Mouse (Mus musculus) liver, embryonic 14.5 days (tissue): Measurements from ENCODE around the gene A630001G21Rik. TPM values are rescaled to one million over a fixed set of nuclear protein-coding genes. Genes with fewer than 3 reads are reported as not detected.

ENCODE experiments used
- ATAC-seq: fragments of 200-750 bp; cut with Nextera tagmentation; 2 replicates; pipeline ENCODE4 v1.8.0; 2017; ENCODE audit warnings: moderate number of reproducible peaks, mild to moderate bottlenecking, moderate library complexity; ENCODE audit not compliant: insufficient read depth
- DNase-seq, 3 experiments: peaks; one replicate each; pipeline ENCODE4 v3.0.0-alpha.2; 2012 to 2013; ENCODE audit warnings: low read depth in 3 of 3, low spot score in 3 of 3
- H3K27ac ChIP-seq: fragments of 300-500 bp; sonication (generic); 2 replicates; pipeline ENCODE4 v1.5.1; 2014; ENCODE audit warnings: moderate library complexity, mild to moderate bottlenecking, control low read depth, inconsistent platforms
- H3K27me3 ChIP-seq: fragments of 300-500 bp; sonication (generic); 2 replicates; pipeline ENCODE4 v1.6.1; 2014; ENCODE audit warnings: mild to moderate bottlenecking, low read length, moderate library complexity; ENCODE audit not compliant: control insufficient read depth, insufficient read depth
- H3K36me3 ChIP-seq: fragments of 300-500 bp; sonication (generic); replicated peaks from 2 replicates; pipeline ENCODE4 v1.6.1; 2014; ENCODE audit warnings: low read depth; ENCODE audit not compliant: control insufficient read depth, insufficient read depth
- H3K4me1 ChIP-seq, 2 experiments: fragments of 200-500 bp in 1 of 2; fragments of 300-500 bp in 1 of 2; sonication (generic) in 1 of 2; replicated peaks; 2 replicates each; pipeline ENCODE4 v1.6.1; 2012 to 2014; ENCODE audit warnings: antibody characterized with exemption in 1 of 2, inconsistent platforms in 1 of 2, low read length in 1 of 2; ENCODE audit not compliant: control insufficient read depth in 2 of 2, insufficient read depth in 2 of 2
- H3K4me2 ChIP-seq: fragments of 300-500 bp; sonication (generic); 2 replicates; pipeline ENCODE4 v1.6.1; 2014; ENCODE audit warnings: low read depth, mild to moderate bottlenecking, control low read depth, moderate library complexity
- H3K4me3 ChIP-seq, 2 experiments: fragments of 200-500 bp in 1 of 2; fragments of 300-500 bp in 1 of 2; sonication (generic) in 1 of 2; 2 replicates each; pipeline ENCODE4 v1.5.1; 2012 to 2014; ENCODE audit warnings: low read depth in 2 of 2, low read length in 2 of 2, mild to moderate bottlenecking in 2 of 2, control low read depth in 1 of 2, inconsistent platforms in 1 of 2, moderate library complexity in 1 of 2; ENCODE audit not compliant: insufficient read depth in 1 of 2
- H3K9ac ChIP-seq: fragments of 300-500 bp; sonication (generic); replicated peaks from 2 replicates; pipeline ENCODE4 v1.6.1; 2014; ENCODE audit warnings: mild to moderate bottlenecking, control low read depth, moderate library complexity
- H3K9me3 ChIP-seq: fragments of 300-500 bp; sonication (generic); 2 replicates; pipeline ENCODE4 v1.6.1; 2016; ENCODE audit warnings: low read length, mixed read lengths; ENCODE audit not compliant: control insufficient read depth
- CTCF ChIP-seq: IDR thresholded peaks from 2 replicates; pipeline ENCODE4 v1.5.1; 2016; ENCODE audit warnings: antibody characterized with exemption, low read depth, control low read depth
- EP300 ChIP-seq: IDR thresholded peaks from 2 replicates; pipeline ENCODE4 v1.6.1; 2016; ENCODE audit warnings: antibody characterized with exemption, low read depth
- WGBS: fragments of 180-500 bp; shearing (Covaris S2); extraction: QIAGEN DNeasy Blood & Tissue Kit; methylation state at CpG from one replicate; pipeline ENCODE4 v1.1.7; 2014; ENCODE audit not compliant: insufficient replicate concordance; 5-methylcytosine and 5-hydroxymethylcytosine counted together
- polyA plus RNA-seq, 2 experiments: library from polyadenylated mRNA; depleted of rRNA in 1 of 2; stranded (reverse) in 1 of 2; unstranded in 1 of 2; fragments of >200 nt; fragmentation: Nextera tagmentation in 1 of 2; extraction: Ambion mirVana in 1 of 2; gene quantifications; 2 replicates each; pipeline versions ENCODE4 v1.2.1 to v1.2.3; 2012 to 2014

Gene A630001G21Rik
- polyA plus RNA-seq, 2 experiments: 2.6 to 2.9 TPM

GRCm38 (mm10) chr1:85697721-85698493 lies 80.5 kb downstream of the A630001G21Rik start:
- DNase-seq (no peak), ATAC-seq (no peak)
- TF ChIP-seq EP300 (no peak), CTCF (no peak)
- Histone ChIP-seq H3K4me2 (no peak overlapping the region), H3K4me3 (no peak overlapping the region), H3K27ac (no peak overlapping the region), H3K9me3 (no peaks in the 10 kb centered on the region), H3K4me1 (peaks cover 0 to 3% of the 10 kb centered on the region in 2 experiments; a peak in 3 of 4 replicates), H3K27me3 (no peaks in the 10 kb centered on the region), H3K9ac (no peak overlapping the region), H3K36me3 (no peaks in the 10 kb centered on the region)
- WGBS: 27% methylated on average over 4 of the region's 4 CpGs

GRCm38 (mm10) chr1:85695646-85696045 lies 82.8 kb downstream of the A630001G21Rik start:
- no peaks in the 10 kb centered on the region for H3K9me3 ChIP-seq
- TF ChIP-seq CTCF: no peak
- no peak for TF ChIP-seq EP300
- peaks cover 0 to 4% of the 10 kb centered on the region in 2 experiments; a peak in 3 of 4 replicates for H3K4me1 ChIP-seq
- DNase-seq: no peak
- H3K36me3 ChIP-seq: no peaks in the 10 kb centered on the region
- no peak overlapping the region for H3K27ac ChIP-seq
- H3K9ac ChIP-seq: no peak overlapping the region
- no peak for ATAC-seq
- no peak overlapping the region for H3K4me3 ChIP-seq
- no peak overlapping the region for H3K4me2 ChIP-seq
- H3K27me3 ChIP-seq: no peaks in the 10 kb centered on the region
- 63% methylated on average over 3 of the region's 3 CpGs for WGBS

- no peak overlapping the region for H3K9ac ChIP-seq
- no peaks in the 10 kb centered on the region for H3K9me3 ChIP-seq
- ATAC-seq (peak; percentile 77), DNase-seq (peak in 1 of 3 experiments; percentile 4)
- H3K27me3 ChIP-seq: no peaks in the 10 kb centered on the region
- H3K4me3 ChIP-seq: no peak overlapping the region
- no peak overlapping the region for H3K27ac ChIP-seq
- 16% methylated on average over 3 of the region's 3 CpGs for WGBS
- H3K4me1 ChIP-seq: peaks cover 0 to 4% of the 10 kb centered on the region in 2 experiments; a peak in 3 of 4 replicates
- TF ChIP-seq CTCF (no peak), EP300 (no peak; the same call in 1 of the 2 replicates)
- no peaks in the 10 kb centered on the region for H3K36me3 ChIP-seq
- H3K4me2 ChIP-seq: no peak overlapping the region
Measured at GRCm38 (mm10) chr1:85693280-85693679, 85.2 kb downstream of the A630001G21Rik start.

GRCm38 (mm10) chr1:85692281-85692680 lies 86.2 kb downstream of the A630001G21Rik start:
- Histone ChIP-seq H3K27me3 (no peaks in the 10 kb centered on the region), H3K4me3 (no peak overlapping the region), H3K9me3 (no peaks in the 10 kb centered on the region), H3K4me1 (peaks cover 0 to 4% of the 10 kb centered on the region in 2 experiments; a peak in 3 of 4 replicates), H3K36me3 (no peaks in the 10 kb centered on the region), H3K9ac (no peak overlapping the region), H3K4me2 (no peak overlapping the region), H3K27ac (no peak overlapping the region)
- 52% methylated on average over 1 of the region's 1 CpGs for WGBS
- ATAC-seq (no peak), DNase-seq (no peak)
- TF ChIP-seq CTCF (no peak), EP300 (no peak)

- Histone ChIP-seq H3K27ac (no peak overlapping the region), H3K4me2 (no peak overlapping the region), H3K9me3 (no peaks in the 10 kb centered on the region), H3K36me3 (no peaks in the 10 kb centered on the region), H3K4me1 (peaks cover 0 to 4% of the 10 kb centered on the region in 2 experiments; a peak in 3 of 4 replicates), H3K27me3 (no peaks in the 10 kb centered on the region), H3K4me3 (no peak overlapping the region), H3K9ac (no peak overlapping the region)
- ATAC-seq: no peak
- 65% methylated on average over 3 of the region's 3 CpGs for whole genome bisulfite sequencing
- TF ChIP-seq CTCF (no peak), EP300 (no peak)
- DNase-seq: no peak
Measured at GRCm38 (mm10) chr1:85690544-85690943, 87.9 kb downstream of the A630001G21Rik start.
